Mouse (Mus musculus) small intestine, adult 2 months (tissue): Measurements from ENCODE around the gene Ndufa1.
"Not testable (repeated sequence)": the region's sequence is repeated elsewhere in the genome, so short reads cannot be mapped to it uniquely, and the experiment has no call there.

Experiments used
- CTCF ChIP-seq: fragments of 200-500 bp; IDR thresholded peaks from 2 replicates; pipeline ENCODE4 v1.5.1; 2012; ENCODE audit warnings: low read depth, mild to moderate bottlenecking, control low read depth, inconsistent platforms, low read length, moderate library complexity, mixed read lengths; ENCODE audit not compliant: insufficient replicate concordance, insufficient read length; ENCODE audit errors: extremely low read depth
- POLR2A ChIP-seq: fragments of 200-500 bp; IDR thresholded peaks from 2 replicates; pipeline ENCODE4 v1.6.1; 2012; ENCODE audit warnings: low read depth, mild to moderate bottlenecking, control low read depth, inconsistent platforms, low read length, moderate library complexity

DNA sequence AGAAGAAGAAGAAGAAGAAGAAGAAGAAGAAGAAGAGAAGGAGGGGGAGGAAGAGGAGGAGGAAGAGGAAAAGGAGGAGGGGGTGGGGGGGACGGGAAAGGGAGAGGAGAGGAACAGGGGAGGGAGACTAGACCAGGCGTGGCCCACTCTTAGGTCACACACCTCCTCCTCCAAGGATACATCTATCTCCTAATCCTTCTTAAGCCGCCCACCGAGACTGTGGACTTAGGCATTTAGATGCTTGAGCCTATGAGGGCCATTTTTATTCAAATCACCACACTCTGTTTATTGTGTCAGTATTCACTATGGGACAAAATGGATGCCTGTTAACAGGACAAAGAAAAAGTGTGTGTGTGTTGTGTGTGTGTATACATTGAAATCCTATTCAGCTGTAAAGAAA is 46.5 kb downstream of the Ndufa1 start:
- not testable (repeated sequence) for TF ChIP-seq CTCF, POLR2A
